18 mouse cellular contexts compared by ENCODE assay signal in genomic region chr7:125423056-125423455, GRCm38 (mm10). TPM values are rescaled to one million over a fixed set of nuclear protein-coding genes. Genes with fewer than 3 reads are reported as not detected.
A peak's percentile ranks its signal among the peaks of the same experiment; 100 is the strongest.
DNase-seq lines count a peak whose midpoint lies in the region; ATAC-seq and TF ChIP-seq lines count a peak whose summit lies in the region.
"Had no signal": no experiment of that assay in that cellular context is flagged by ENCODE, and none has a peak within 500 bp of the region (broad histone marks: within the 10 kb centered on the region; RNA-seq: fewer than 3 reads in every experiment).

No protein-coding gene starts in this region.

- no peaks in the 10 kb centered on the region for H3K36me3 ChIP-seq in CH12.LX (replicated peaks in 1 of 2; ENCODE audit: control insufficient read depth in 1 of 2, insufficient read depth in 1 of 2, low read length in 1 of 2)
- H3K36me3 ChIP-seq: embryonic facial prominence, embryonic 10.5 days; forebrain, embryonic 15.5 days; heart, embryonic 13.5 days; kidney, embryonic 15.5 days; limb, embryonic 15.5 days had no signal

- H3K4me2 ChIP-seq in CH12.LX (ENCODE audit: insufficient read depth, low read depth, poor library complexity, severe bottlenecking), result no peak overlapping the region
- H3K4me2 ChIP-seq: forebrain, embryonic 15.5 days; heart, embryonic 13.5 days; kidney, embryonic 15.5 days; limb, embryonic 15.5 days had no signal

- H3K27ac ChIP-seq in CH12.LX (ENCODE audit: insufficient read depth, low read depth), result no peak overlapping the region
- H3K27ac ChIP-seq: embryonic facial prominence, embryonic 10.5 days; forebrain, embryonic 15.5 days; heart, embryonic 13.5 days; kidney, embryonic 15.5 days; limb, embryonic 15.5 days had no signal

- TF ChIP-seq EP300 in CH12.LX (IDR thresholded peaks at IDR 0.05; ENCODE audit: low read length), result no peak

- in situ Hi-C loops in CH12.LX (cut with MboI; ENCODE audit: low pct_ligation_motif_present, low pct_unique_long_range_greater_than_20kb, low sequenced_read_pairs), result no loop called here

- H3K27me3 ChIP-seq in CH12.LX (replicated peaks), result peaks cover 19% of the 10 kb centered on the region
- H3K27me3 ChIP-seq: forebrain, embryonic 15.5 days; heart, embryonic 13.5 days; kidney, embryonic 15.5 days; limb, embryonic 15.5 days had no signal

- dilution Hi-C loops in CH12.LX (cut with MboI; ENCODE audit: extremely low pct_ligation_motif_present, extremely low pct_unique_long_range_greater_than_20kb, low sequenced_read_pairs), result no loop called here

- H3K4me1 ChIP-seq in CH12.LX (ENCODE audit: control insufficient read depth in 1 of 2, insufficient read depth in 2 of 2), result peaks cover 0 to 17% of the 10 kb centered on the region in 2 experiments; a peak in 2 of 4 replicates
- H3K4me1 ChIP-seq: forebrain, embryonic 15.5 days; kidney, embryonic 15.5 days had no signal

- no peak overlapping the region for H3K9ac ChIP-seq in CH12.LX (ENCODE audit: insufficient read depth, low read depth)
- H3K9ac ChIP-seq: forebrain, embryonic 15.5 days; heart, embryonic 13.5 days; kidney, embryonic 15.5 days; limb, embryonic 15.5 days had no signal

- TF ChIP-seq RAD21 in CH12.LX (IDR thresholded peaks at IDR 0.05; ENCODE audit: low read depth, low read length), result no peak

- no peak overlapping the region for H3K4me3 ChIP-seq in CH12.LX (replicated peaks in 1 of 3; ENCODE audit: low read depth in 2 of 3, low read length in 2 of 3, poor library complexity in 1 of 3)
- H3K4me3 ChIP-seq: embryonic facial prominence, embryonic 10.5 days; forebrain, embryonic 15.5 days; heart, embryonic 13.5 days; kidney, embryonic 15.5 days; limb, embryonic 15.5 days; megakaryocyte, embryonic 14.5 days had no signal

- no peaks in the 10 kb centered on the region for H3K79me2 ChIP-seq in CH12.LX (replicated peaks; ENCODE audit: control insufficient read depth, extremely low read depth, insufficient read depth, poor library complexity, severe bottlenecking)

- ATAC-seq in neutrophil, adult 5-6 weeks (ENCODE audit: extremely low read depth, insufficient number of reproducible peaks, low FRiP score, poor library complexity, severe bottlenecking), result 0 out of 2 replicates have a peak, but pooled peaks have one; percentile 21
- no peak for ATAC-seq in erythroid progenitor cell, adult 5-6 weeks (replicated peaks; ENCODE audit: low FRiP score, poor library complexity, severe bottlenecking)
- ATAC-seq: forebrain, embryonic 15.5 days; midbrain, embryonic 16.5 days had no signal

- H3K9me3 ChIP-seq in CH12.LX (replicated peaks; ENCODE audit: low read length), result peaks cover 4% of the 10 kb centered on the region
- H3K9me3 ChIP-seq: embryonic facial prominence, embryonic 10.5 days; forebrain, embryonic 15.5 days; heart, embryonic 13.5 days; kidney, embryonic 15.5 days; limb, embryonic 15.5 days had no signal

- no peak for TF ChIP-seq POLR2A in CH12.LX (IDR thresholded peaks at IDR 0.05; ENCODE audit: low read depth, low read length)

- DNase-seq in thymus, postnatal 14 days, result peak; percentile 12
- no peak for DNase-seq in thymus, postnatal 10 days (ENCODE audit: low spot score in 2 of 2)
- DNase-seq in CH12.LX (ENCODE audit: extremely low read depth), result peak; percentile 14
- peak; percentile 68 for DNase-seq in induced T-regulatory cell, adult 2 months (ENCODE audit: low read depth)
- DNase-seq in urinary bladder, postnatal 25 days (ENCODE audit: low spot score), result no peak
- no peak for DNase-seq in layer of hippocampus, adult 9-10 months (ENCODE audit: low spot score)
- DNase-seq: cerebellum, adult 11-12 months; cerebellum, postnatal 36 days; right cerebral cortex, adult 18-20 months had no signal

- no peak for TF ChIP-seq CTCF in CH12.LX (conservative IDR thresholded peaks at IDR 0.05 in 1 of 2, IDR thresholded peaks at IDR 0.05 in 1 of 2; ENCODE audit: low read depth in 2 of 2, low read length in 2 of 2)

TF ChIP-seq in CH12.LX, 34 proteins besides CTCF, POLR2A, EP300 and RAD21:
- TF ChIP-seq TBP (conservative IDR thresholded peaks at IDR 0.05; ENCODE audit: low read depth, low read length) (no peak), IRF4 (IDR thresholded peaks at IDR 0.05; ENCODE audit: low read depth, low read length) (no peak), MXI1 (IDR thresholded peaks at IDR 0.05; ENCODE audit: low read depth, low read length) (no peak), USF2 (conservative IDR thresholded peaks at IDR 0.05; ENCODE audit: low read depth, low read length) (0 out of 2 replicates have a peak, but pooled peaks have one; percentile 35), NELFE (IDR thresholded peaks at IDR 0.05; ENCODE audit: low read depth, low read length) (no peak), USF1 (IDR thresholded peaks at IDR 0.05; ENCODE audit: low read depth, low read length) (peak; percentile 35; the same call in 1 of the 2 replicates), JUN (IDR thresholded peaks at IDR 0.05; ENCODE audit: insufficient read depth, low read depth, low read length) (no peak)

RNA-seq across cellular contexts. Expression of gene Kdm8, which starts 21.4 kb away (rescaled TPM):
- total RNA-seq in CH12.LX (2012; rRNA removed) (5.0 and 7.9 TPM in 2 replicates), CH12.LX (2014; rRNA removed) (8.7 and 8.9 TPM in 2 replicates)
- polyA plus RNA-seq in CH12.LX (2012; ENCODE audit: insufficient read length, low read depth), result 6.6 and 6.7 TPM in 2 replicates
- total RNA-seq in neutrophil, adult 5-6 weeks (2017), result 4.1 TPM in 2 replicates
- total RNA-seq in erythroid progenitor cell, adult 5-6 weeks (2015; ENCODE audit: low replicate concordance), result 1.3 and 2.2 TPM in 2 replicates
- total RNA-seq in erythroid progenitor cell, adult 5-6 weeks (2017; ENCODE audit: low replicate concordance), result 1.3 and 3.9 TPM in 2 replicates

Comparison
In these comparisons a context has a peak if more than half of its experiments do, and no peak if none do; other contexts are left out.
1. DNase-seq: peak in thymus, postnatal 14 days (single experiment), CH12.LX (single experiment) and induced T-regulatory cell, adult 2 months (single experiment); none in thymus, postnatal 10 days (0 of 2), urinary bladder, postnatal 25 days (single experiment) and layer of hippocampus, adult 9-10 months (single experiment).